Mouse (Mus musculus) urinary bladder, postnatal 10 days (tissue): Measurements from ENCODE around the gene Hist3h2ba.
A peak's percentile ranks its signal among the peaks of the same experiment; 100 is the strongest.

ENCODE experiments used
- DNase-seq: peaks from one replicate; pipeline ENCODE4 v3.0.0; 2022; ENCODE audit warnings: low spot score

The Hist3h2ba gene

GRCm38 (mm10) chr11:58948542-58949479 is at the start of gene Hist3h2ba:
Hist3h2ba (plus strand) TSS chr11:58948920.
- no peak for DNase-seq

DNA sequence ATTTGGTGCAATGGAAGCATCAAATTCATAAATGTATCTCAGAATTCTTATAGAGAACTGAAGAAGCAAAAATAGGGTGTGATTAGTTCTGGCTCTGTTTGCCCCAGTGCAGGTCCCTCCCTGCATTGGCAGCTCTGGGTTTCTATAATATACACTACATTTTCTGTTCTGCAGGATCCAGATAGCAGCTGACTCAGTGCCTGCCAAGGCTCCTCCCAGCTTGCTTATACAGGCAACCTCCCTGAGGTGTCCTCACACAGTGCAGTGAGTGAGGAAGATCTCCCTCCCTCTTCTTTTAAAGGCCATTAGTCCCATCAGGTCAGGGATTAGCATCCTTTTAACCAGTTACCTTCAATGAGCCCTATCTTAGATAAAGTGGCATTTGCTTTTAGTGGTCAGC is 47.6 kb upstream of the Hist3h2ba start:
- DNase-seq, result no peak

- peak; percentile 84 for DNase-seq
Observed at GRCm38 (mm10) chr11:58903511-58904409, 45.0 kb upstream of the Hist3h2ba start, which contains the start of gene Zfp39. Zfp39 (minus strand) TSS chr11:58904225.

GRCm38 (mm10) chr11:58904410-58904718 is 44.4 kb upstream of the Hist3h2ba start:
- no peak for DNase-seq

GRCm38 (mm10) chr11:58904838-58905237 is 43.9 kb upstream of the Hist3h2ba start:
- DNase-seq, result no peak

DNA sequence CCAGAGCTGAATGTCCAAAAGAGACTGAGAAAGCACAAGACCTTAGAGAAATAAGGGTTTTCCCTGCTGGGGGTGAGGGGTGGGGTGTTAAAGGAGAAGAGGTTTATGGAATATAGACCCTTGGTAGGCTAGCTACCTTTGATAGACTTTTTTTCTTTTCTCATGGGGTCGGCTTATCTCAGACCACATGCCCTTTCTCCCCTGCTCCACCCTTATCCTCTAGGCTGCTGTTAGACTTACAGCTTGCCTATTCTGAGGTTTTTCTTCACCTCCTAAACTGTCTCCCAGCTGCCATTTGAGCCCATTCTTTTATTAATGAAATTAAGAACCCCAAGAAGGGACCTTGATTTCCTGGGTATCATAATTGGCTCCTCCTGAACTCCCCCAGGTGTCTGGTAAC is 34.9 kb upstream of the Hist3h2ba start:
- DNase-seq, result no peak

GRCm38 (mm10) chr11:58914461-58915028 is 34.2 kb upstream of the Hist3h2ba start:
- DNase-seq, result no peak

GRCm38 (mm10) chr11:58916879-58917744 is 31.6 kb upstream of the Hist3h2ba start:
- no peak for DNase-seq

- DNase-seq, result no peak
Observed at GRCm38 (mm10) chr11:58917745-58918366, 30.9 kb upstream of the Hist3h2ba start, which contains the start of gene Btnl10. Btnl10 (plus strand) TSS chr11:58917908.

DNA sequence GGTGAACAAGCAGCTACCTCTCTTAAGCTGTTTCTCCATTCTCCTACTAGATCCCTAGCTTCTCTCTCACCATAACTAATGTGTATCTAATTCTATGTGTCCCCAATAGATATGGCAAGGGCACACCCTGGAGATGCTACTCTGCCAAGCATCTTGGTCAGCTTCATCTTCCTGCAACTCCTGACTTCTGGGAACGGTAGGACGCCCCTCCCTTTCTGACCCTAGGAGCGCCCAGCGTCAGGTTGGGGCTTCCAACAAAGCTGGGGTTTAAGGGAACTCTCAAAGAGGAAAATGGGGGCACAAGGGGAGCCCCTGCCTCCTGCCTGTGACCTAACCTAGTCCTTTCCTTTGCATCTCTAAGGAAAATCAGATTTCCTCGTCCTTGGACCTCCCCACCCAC is 30.0 kb upstream of the Hist3h2ba start:
- no peak for DNase-seq

- DNase-seq, result no peak
Observed at GRCm38 (mm10) chr11:58922420-58922819, 26.3 kb upstream of the Hist3h2ba start.

- no peak for DNase-seq
Observed at GRCm38 (mm10) chr11:58926651-58927050, 22.1 kb upstream of the Hist3h2ba start.

DNA sequence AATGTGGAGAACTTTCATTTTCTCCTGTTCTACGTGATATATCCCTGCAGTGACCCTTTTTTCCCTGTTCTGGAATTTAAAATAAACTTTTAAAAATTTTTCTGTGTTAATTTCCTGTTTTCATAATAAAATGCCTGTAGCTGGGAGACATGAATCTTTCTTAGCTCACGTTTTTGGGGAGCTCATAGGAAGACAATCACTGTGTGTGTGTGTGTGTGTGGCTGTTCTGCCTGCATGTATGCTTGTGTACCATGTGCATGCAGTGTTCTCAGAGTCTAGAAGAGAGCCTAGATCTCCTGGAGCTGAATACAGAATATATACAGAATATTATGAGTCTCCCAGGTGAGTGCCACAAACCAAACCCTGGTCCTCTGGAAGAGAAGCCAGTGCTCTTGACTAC is 21.7 kb upstream of the Hist3h2ba start:
- DNase-seq, result no peak

DNA sequence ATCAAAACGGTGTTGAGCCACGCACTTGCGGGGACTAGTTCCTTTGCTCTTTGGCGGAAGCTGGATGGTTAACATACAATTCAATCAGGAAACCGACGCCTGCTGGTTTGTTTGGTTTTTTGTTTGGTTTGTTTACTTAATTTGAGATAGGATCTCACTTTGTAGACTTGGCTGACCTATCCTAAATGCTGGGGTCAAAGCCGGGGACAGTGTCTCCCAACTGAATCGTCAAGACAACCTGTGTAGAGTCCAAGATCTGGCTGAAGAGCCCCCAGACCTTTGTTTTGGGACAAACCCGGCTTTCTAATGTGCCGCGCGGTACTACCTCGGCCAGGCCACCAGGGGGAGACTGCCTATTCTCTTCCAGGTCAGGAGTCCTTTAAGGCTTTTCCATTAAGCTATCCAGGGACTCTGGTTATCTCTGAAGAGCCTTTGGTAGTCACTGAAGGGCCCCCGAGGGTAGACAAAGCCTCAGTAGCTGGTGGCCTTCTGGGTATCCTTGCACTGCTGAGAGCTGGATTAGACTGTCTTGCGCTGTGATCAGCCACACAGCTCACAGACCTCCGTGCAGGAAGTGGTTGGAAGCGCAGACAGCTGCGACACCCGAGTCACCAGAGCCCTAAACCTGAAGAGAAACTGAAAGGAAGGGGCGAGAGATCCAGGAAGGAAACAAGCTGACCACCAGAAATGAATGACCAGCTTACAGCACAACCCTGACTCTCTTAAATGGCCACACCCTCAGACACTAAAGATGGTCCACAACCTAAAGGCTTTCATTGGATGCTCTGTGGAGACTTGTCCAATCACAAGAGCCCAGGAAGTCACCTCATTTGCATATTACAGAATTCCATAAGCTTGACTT is 20.7 kb upstream of the Hist3h2ba start:
- no peak for DNase-seq

- DNase-seq, result no peak
Observed at GRCm38 (mm10) chr11:58929055-58929454, 19.7 kb upstream of the Hist3h2ba start.

DNA sequence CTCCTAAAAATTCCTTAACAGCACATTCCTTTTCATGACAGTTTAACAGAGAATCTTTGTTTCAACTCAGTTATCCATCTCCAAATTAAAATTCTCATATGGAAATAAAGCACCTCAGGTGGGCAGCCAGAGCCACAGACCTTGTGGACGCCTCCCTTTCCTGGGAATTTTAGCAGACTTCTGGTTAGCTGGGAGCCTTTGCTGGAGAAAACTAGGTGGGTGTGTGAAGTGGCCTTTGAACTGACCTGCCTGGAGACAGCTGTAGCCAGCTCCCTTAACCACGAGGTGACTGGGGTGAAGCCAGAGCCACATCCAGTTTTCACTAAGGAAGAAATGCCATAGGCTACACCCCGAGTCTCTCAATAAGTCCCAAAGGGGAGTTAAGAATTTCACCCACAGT is 19.1 kb upstream of the Hist3h2ba start:
- DNase-seq, result no peak

- DNase-seq, result no peak
Observed at GRCm38 (mm10) chr11:58930254-58930653, 18.5 kb upstream of the Hist3h2ba start.

- DNase-seq, result no peak
Observed at GRCm38 (mm10) chr11:58931576-58931975, 17.1 kb upstream of the Hist3h2ba start.

DNA sequence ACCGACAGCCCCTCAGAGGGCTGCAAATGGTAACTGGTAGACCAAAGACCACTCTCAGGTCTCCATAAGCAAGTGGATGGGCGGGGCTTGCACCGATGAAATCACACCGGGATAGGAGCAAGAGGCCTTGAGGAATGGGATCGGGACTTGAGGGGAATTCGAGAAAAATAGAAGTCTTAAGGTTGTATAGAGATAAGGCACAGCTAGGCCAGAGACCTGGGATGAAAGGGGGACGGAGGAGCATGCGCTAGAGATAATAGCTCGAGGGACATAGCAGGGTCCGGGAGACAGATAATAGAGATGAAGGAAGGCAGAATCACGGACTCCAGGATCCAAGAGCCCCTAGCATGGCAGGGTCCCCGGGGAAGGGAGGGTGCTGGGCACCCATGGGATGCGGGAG is 10.8 kb upstream of the Hist3h2ba start:
- DNase-seq, result no peak
